Mouse (Mus musculus): ENCODE results near the gene Majin. TPM values are rescaled to one million over a fixed set of nuclear protein-coding genes. Genes with fewer than 3 reads are reported as not detected.
A peak's percentile ranks its signal among the peaks of the same experiment; 100 is the strongest.

Gene Majin
- polyA plus RNA-seq, 1 experiment = not detected

DNA sequence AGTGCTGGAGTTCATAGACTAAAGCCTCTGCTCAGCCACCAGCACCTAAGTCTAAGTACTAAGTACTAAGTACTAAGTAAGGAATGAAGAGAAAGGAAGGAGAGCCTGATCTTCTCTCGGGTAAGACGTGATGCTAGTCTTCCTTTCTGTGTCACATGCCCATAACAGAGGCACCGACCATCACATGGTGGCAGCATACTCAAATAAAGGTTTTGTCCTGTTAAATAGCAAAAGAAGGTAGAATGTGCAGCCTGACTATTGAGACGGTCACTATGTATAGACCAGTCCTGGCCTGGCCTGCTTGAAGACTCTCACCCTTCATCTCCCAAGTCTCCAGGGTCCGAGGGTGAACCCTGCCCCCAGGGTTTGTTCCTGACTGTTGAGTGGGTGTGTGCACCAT is 39.3 kb upstream of the Majin start:
- TF ChIP-seq POLR2A (IDR thresholded peaks at IDR 0.05; ENCODE audit: insufficient read depth, low read length) (no peak), CTCF (IDR thresholded peaks at IDR 0.05; ENCODE audit: low read depth, low read length) (no peak), EP300 (IDR thresholded peaks at IDR 0.05; ENCODE audit: insufficient read depth, low read depth, low read length) (no peak)
- H3K9ac ChIP-seq (ENCODE audit: low read depth, poor library complexity, severe bottlenecking) = no peak overlapping the region
- no peaks in the 10 kb centered on the region for H3K9me3 ChIP-seq (replicated peaks; ENCODE audit: control insufficient read depth, insufficient read depth, low read length, poor library complexity, severe bottlenecking)
- H3K4me1 ChIP-seq (ENCODE audit: control insufficient read depth, insufficient read depth, low read length) = no peaks in the 10 kb centered on the region
- H3K27ac ChIP-seq (ENCODE audit: insufficient read depth, low read length) = no peak overlapping the region
- H3K27me3 ChIP-seq (ENCODE audit: control insufficient read depth, insufficient read depth, low read length, poor library complexity, severe bottlenecking) = no peaks in the 10 kb centered on the region
- no peak overlapping the region for H3K4me3 ChIP-seq (ENCODE audit: low read depth, low read length)
- H3K36me3 ChIP-seq (ENCODE audit: control insufficient read depth, insufficient read depth, low read length, poor library complexity, severe bottlenecking) = no peaks in the 10 kb centered on the region

DNA sequence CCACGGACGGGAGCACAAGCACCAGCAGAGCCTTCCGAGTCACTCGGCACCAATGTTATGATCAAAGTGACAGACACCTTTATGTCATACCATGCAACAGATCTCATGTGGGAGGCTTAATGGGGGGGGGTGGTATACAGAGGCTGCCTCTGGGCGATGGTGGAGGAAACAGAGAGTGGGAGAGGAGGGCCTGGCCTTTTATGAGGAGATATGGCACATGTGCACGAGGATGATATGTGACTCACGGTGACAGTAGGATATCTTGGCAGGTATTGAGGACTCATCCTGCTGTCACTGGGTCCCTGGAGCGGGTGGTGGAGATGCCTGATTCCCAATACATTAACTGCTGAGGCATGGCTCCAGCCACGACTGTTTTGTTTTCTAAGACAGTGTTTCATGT is 29.0 kb upstream of the Majin start:
- TF ChIP-seq EP300 (IDR thresholded peaks at IDR 0.05; ENCODE audit: insufficient read depth, low read depth, low read length) (no peak), CTCF (IDR thresholded peaks at IDR 0.05; ENCODE audit: low read depth, low read length) (no peak), POLR2A (IDR thresholded peaks at IDR 0.05; ENCODE audit: insufficient read depth, low read length) (no peak)
- Histone ChIP-seq H3K4me3 (ENCODE audit: low read depth, low read length) (no peak overlapping the region), H3K4me1 (ENCODE audit: control insufficient read depth, insufficient read depth, low read length) (no peaks in the 10 kb centered on the region), H3K27me3 (ENCODE audit: control insufficient read depth, insufficient read depth, low read length, poor library complexity, severe bottlenecking) (no peaks in the 10 kb centered on the region), H3K36me3 (ENCODE audit: control insufficient read depth, insufficient read depth, low read length, poor library complexity, severe bottlenecking) (no peaks in the 10 kb centered on the region), H3K9me3 (replicated peaks; ENCODE audit: control insufficient read depth, insufficient read depth, low read length, poor library complexity, severe bottlenecking) (no peaks in the 10 kb centered on the region), H3K27ac (ENCODE audit: insufficient read depth, low read length) (no peak overlapping the region), H3K9ac (ENCODE audit: low read depth, poor library complexity, severe bottlenecking) (no peak overlapping the region)

- no peak for TF ChIP-seq POLR2A (IDR thresholded peaks at IDR 0.05; ENCODE audit: insufficient read depth, low read length)
- TF ChIP-seq CTCF (IDR thresholded peaks at IDR 0.05; ENCODE audit: low read depth, low read length) = no peak
- TF ChIP-seq EP300 (IDR thresholded peaks at IDR 0.05; ENCODE audit: insufficient read depth, low read depth, low read length) = no peak
- no peaks in the 10 kb centered on the region for H3K27me3 ChIP-seq (ENCODE audit: control insufficient read depth, insufficient read depth, low read length, poor library complexity, severe bottlenecking)
- no peak overlapping the region for H3K4me3 ChIP-seq (ENCODE audit: low read depth, low read length)
- H3K9me3 ChIP-seq (replicated peaks; ENCODE audit: control insufficient read depth, insufficient read depth, low read length, poor library complexity, severe bottlenecking) = no peaks in the 10 kb centered on the region
- H3K9ac ChIP-seq (ENCODE audit: low read depth, poor library complexity, severe bottlenecking) = no peak overlapping the region
- H3K4me1 ChIP-seq (ENCODE audit: control insufficient read depth, insufficient read depth, low read length) = no peaks in the 10 kb centered on the region
- H3K27ac ChIP-seq (ENCODE audit: insufficient read depth, low read length) = no peak overlapping the region
- no peaks in the 10 kb centered on the region for H3K36me3 ChIP-seq (ENCODE audit: control insufficient read depth, insufficient read depth, low read length, poor library complexity, severe bottlenecking)
Measured at GRCm38 (mm10) chr19:6156372-6156771, 27.8 kb upstream of the Majin start.

- TF ChIP-seq EP300 (IDR thresholded peaks at IDR 0.05; ENCODE audit: insufficient read depth, low read depth, low read length) (no peak), CTCF (IDR thresholded peaks at IDR 0.05; ENCODE audit: low read depth, low read length) (no peak), POLR2A (IDR thresholded peaks at IDR 0.05; ENCODE audit: insufficient read depth, low read length) (no peak)
- Histone ChIP-seq H3K4me1 (ENCODE audit: control insufficient read depth, insufficient read depth, low read length) (no peaks in the 10 kb centered on the region), H3K9ac (ENCODE audit: low read depth, poor library complexity, severe bottlenecking) (no peak overlapping the region), H3K27ac (ENCODE audit: insufficient read depth, low read length) (no peak overlapping the region), H3K36me3 (ENCODE audit: control insufficient read depth, insufficient read depth, low read length, poor library complexity, severe bottlenecking) (no peaks in the 10 kb centered on the region), H3K27me3 (ENCODE audit: control insufficient read depth, insufficient read depth, low read length, poor library complexity, severe bottlenecking) (no peaks in the 10 kb centered on the region), H3K9me3 (replicated peaks; ENCODE audit: control insufficient read depth, insufficient read depth, low read length, poor library complexity, severe bottlenecking) (no peaks in the 10 kb centered on the region), H3K4me3 (ENCODE audit: low read depth, low read length) (no peak overlapping the region)
Measured at GRCm38 (mm10) chr19:6157220-6157619, 27.0 kb upstream of the Majin start.

DNA sequence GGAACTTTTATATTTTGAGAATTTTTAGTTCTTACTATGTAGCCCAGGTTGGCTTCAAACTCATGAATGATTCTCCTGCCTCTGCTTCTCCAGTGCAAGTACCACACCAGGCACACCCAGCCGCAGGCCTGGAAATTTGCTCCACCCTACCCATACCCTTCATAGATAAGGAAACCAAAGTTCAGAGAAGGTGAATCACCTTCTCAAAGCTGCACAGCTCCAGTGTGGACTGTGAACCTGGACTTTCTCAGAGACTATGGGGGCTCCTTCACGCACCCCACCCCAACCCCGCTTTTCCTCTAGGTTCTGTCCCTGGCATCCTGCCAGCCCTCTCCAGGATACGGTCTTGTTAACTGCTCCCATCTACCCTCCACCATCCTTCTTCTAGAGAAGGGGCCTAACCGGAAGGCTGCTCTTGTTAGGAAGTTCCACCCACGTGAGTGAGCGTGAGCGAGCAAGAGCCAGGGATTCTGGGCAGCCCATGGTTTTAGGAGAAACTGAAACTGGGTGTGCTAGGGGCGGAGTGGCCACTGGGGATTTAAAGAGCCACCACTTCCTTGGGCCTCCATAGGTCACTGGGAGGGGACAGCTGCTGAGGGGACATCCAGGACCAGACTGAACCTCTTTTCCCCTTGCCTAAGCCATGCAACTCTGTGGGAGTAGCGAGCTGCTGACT is 20.2 kb upstream of the Majin start:
- Histone ChIP-seq H3K9me3 (replicated peaks; ENCODE audit: control insufficient read depth, insufficient read depth, low read length, poor library complexity, severe bottlenecking) (no peaks in the 10 kb centered on the region), H3K4me1 (ENCODE audit: control insufficient read depth, insufficient read depth, low read length) (no peaks in the 10 kb centered on the region), H3K36me3 (ENCODE audit: control insufficient read depth, insufficient read depth, low read length, poor library complexity, severe bottlenecking) (no peaks in the 10 kb centered on the region), H3K27ac (ENCODE audit: insufficient read depth, low read length) (no peak overlapping the region), H3K9ac (ENCODE audit: low read depth, poor library complexity, severe bottlenecking) (no peak overlapping the region), H3K4me3 (ENCODE audit: low read depth, low read length) (no peak overlapping the region), H3K27me3 (ENCODE audit: control insufficient read depth, insufficient read depth, low read length, poor library complexity, severe bottlenecking) (no peaks in the 10 kb centered on the region)
- TF ChIP-seq POLR2A (IDR thresholded peaks at IDR 0.05; ENCODE audit: insufficient read depth, low read length) (no peak), EP300 (IDR thresholded peaks at IDR 0.05; ENCODE audit: insufficient read depth, low read depth, low read length) (no peak), CTCF (IDR thresholded peaks at IDR 0.05; ENCODE audit: low read depth, low read length) (no peak)

DNA sequence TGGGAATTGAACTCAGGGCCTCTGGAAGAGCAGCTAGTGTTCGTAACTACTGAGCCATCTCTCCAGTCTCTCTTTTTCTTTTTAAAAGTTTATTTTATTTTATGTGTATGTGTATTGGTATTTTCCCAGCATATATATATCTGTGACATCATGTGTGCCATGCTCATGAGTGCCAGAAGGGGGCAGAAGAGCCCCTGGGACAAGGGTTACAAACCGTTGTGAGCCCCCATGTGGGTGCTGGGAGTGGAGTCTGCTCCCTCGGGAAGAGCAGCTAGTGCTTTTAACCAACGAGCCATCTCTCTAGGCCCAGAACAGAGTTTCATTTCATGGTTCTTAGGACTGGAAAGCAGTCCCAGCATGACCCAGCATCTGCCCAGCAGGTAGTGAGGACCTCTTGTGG is 17.4 kb upstream of the Majin start:
- H3K4me1 ChIP-seq (ENCODE audit: control insufficient read depth, insufficient read depth, low read length) = no peaks in the 10 kb centered on the region
- no peak overlapping the region for H3K4me3 ChIP-seq (ENCODE audit: low read depth, low read length)
- no peak overlapping the region for H3K9ac ChIP-seq (ENCODE audit: low read depth, poor library complexity, severe bottlenecking)
- no peak overlapping the region for H3K27ac ChIP-seq (ENCODE audit: insufficient read depth, low read length)
- no peaks in the 10 kb centered on the region for H3K27me3 ChIP-seq (ENCODE audit: control insufficient read depth, insufficient read depth, low read length, poor library complexity, severe bottlenecking)
- no peaks in the 10 kb centered on the region for H3K9me3 ChIP-seq (replicated peaks; ENCODE audit: control insufficient read depth, insufficient read depth, low read length, poor library complexity, severe bottlenecking)
- H3K36me3 ChIP-seq (ENCODE audit: control insufficient read depth, insufficient read depth, low read length, poor library complexity, severe bottlenecking) = no peaks in the 10 kb centered on the region
- TF ChIP-seq EP300 (IDR thresholded peaks at IDR 0.05; ENCODE audit: insufficient read depth, low read depth, low read length) (no peak), CTCF (IDR thresholded peaks at IDR 0.05; ENCODE audit: low read depth, low read length) (peak; percentile 39), POLR2A (IDR thresholded peaks at IDR 0.05; ENCODE audit: insufficient read depth, low read length) (no peak)
